In genomic region chr14:45316927-45317326, GRCm38 (mm10) we compare ENCODE assay signal across 8 mouse cellular contexts. TPM values are rescaled to one million over a fixed set of nuclear protein-coding genes. Genes with fewer than 3 reads are reported as not detected.
DNase-seq lines count a peak whose midpoint lies in the region; ATAC-seq and TF ChIP-seq lines count a peak whose summit lies in the region.
"Had no signal": no experiment of that assay in that cellular context is flagged by ENCODE, and none has a peak within 500 bp of the region (broad histone marks: within the 10 kb centered on the region; RNA-seq: fewer than 3 reads in every experiment).

No protein-coding gene starts in this region.

- 59% methylated on average over 5 of the region's 5 CpGs for WGBS in lung, embryonic 14.5 days
- 65% methylated on average over 5 of the region's 5 CpGs for WGBS in lung, adult 2 months
- 82% methylated on average over 5 of the region's 5 CpGs for WGBS in forebrain, embryonic 10.5 days
- WGBS in limb, embryonic 15.5 days, result 76% methylated on average over 5 of the region's 5 CpGs
- whole genome bisulfite sequencing in stomach, embryonic 15.5 days, result 60% methylated on average over 5 of the region's 5 CpGs

- no peaks in the 10 kb centered on the region for H3K36me3 ChIP-seq in lung, embryonic 14.5 days (ENCODE audit: insufficient read depth)
- H3K36me3 ChIP-seq in forebrain, embryonic 10.5 days (replicated peaks), result no peaks in the 10 kb centered on the region
- H3K36me3 ChIP-seq in limb, embryonic 15.5 days, result no peaks in the 10 kb centered on the region
- H3K36me3 ChIP-seq in stomach, embryonic 15.5 days, result no peaks in the 10 kb centered on the region

- no peak for ATAC-seq in lung, embryonic 14.5 days (ENCODE audit: insufficient read depth)
- no peak for ATAC-seq in limb, embryonic 15.5 days (ENCODE audit: insufficient number of reproducible peaks, low FRiP score, low TSS enrichment, low read depth)
- no peak for ATAC-seq in stomach, embryonic 15.5 days (ENCODE audit: insufficient read depth, low FRiP score, low read depth)
- ATAC-seq: activated CD4-positive, CD25-positive, alpha-beta regulatory T cell, adult 4 months had no signal

- H3K4me2 ChIP-seq in lung, embryonic 14.5 days, result peak overlapping the region; percentile 80
- H3K4me2 ChIP-seq in limb, embryonic 15.5 days, result peak overlapping the region; percentile 63
- H3K4me2 ChIP-seq in stomach, embryonic 15.5 days, result peak overlapping the region; percentile 57

- no peak for TF ChIP-seq CTCF in lung, embryonic 14.5 days (IDR thresholded peaks at IDR 0.05; ENCODE audit: low read depth)
- TF ChIP-seq CTCF in lung, adult 2 months (IDR thresholded peaks at IDR 0.05; ENCODE audit: insufficient read depth, low read length), result no peak

- TF ChIP-seq POLR2A in lung, adult 2 months (IDR thresholded peaks at IDR 0.05; ENCODE audit: borderline replicate concordance, extremely low read depth, low read depth, low read length), result no peak

- no peak for DNase-seq in lung, embryonic 14.5 days
- no peak for DNase-seq in lung, adult 2 months
- no peak for DNase-seq in forebrain, embryonic 10.5 days (ENCODE audit: extremely low spot score, low spot score)
- no peak for DNase-seq in cerebellum, adult 11 months
- DNase-seq in gastrocnemius, postnatal 10 days, result no peak

- H3K27me3 ChIP-seq in lung, embryonic 14.5 days (ENCODE audit: insufficient read depth, low read length), result no peaks in the 10 kb centered on the region
- no peaks in the 10 kb centered on the region; the same call in 1 of the 2 replicates for H3K27me3 ChIP-seq in forebrain, embryonic 10.5 days (ENCODE audit: poor library complexity, severe bottlenecking)
- 0 out of 2 replicates have a peak, but pooled peaks cover 2% of the 10 kb centered on the region for H3K27me3 ChIP-seq in limb, embryonic 15.5 days
- H3K27me3 ChIP-seq in stomach, embryonic 15.5 days (replicated peaks), result no peaks in the 10 kb centered on the region

- no peaks in the 10 kb centered on the region for H3K9me3 ChIP-seq in lung, embryonic 14.5 days (ENCODE audit: low read depth, low read length)
- no peaks in the 10 kb centered on the region for H3K9me3 ChIP-seq in forebrain, embryonic 10.5 days
- no peaks in the 10 kb centered on the region for H3K9me3 ChIP-seq in limb, embryonic 15.5 days
- no peaks in the 10 kb centered on the region for H3K9me3 ChIP-seq in stomach, embryonic 15.5 days

- H3K4me1 ChIP-seq in lung, embryonic 14.5 days (ENCODE audit: insufficient read depth), result no peaks in the 10 kb centered on the region
- H3K4me1 ChIP-seq in lung, adult 2 months (ENCODE audit: control insufficient read depth, insufficient read depth, low read length), result peaks cover 12% of the 10 kb centered on the region
- peaks cover 26% of the 10 kb centered on the region for H3K4me1 ChIP-seq in forebrain, embryonic 10.5 days
- H3K4me1 ChIP-seq in limb, embryonic 15.5 days, result peaks cover 7% of the 10 kb centered on the region
- no peaks in the 10 kb centered on the region for H3K4me1 ChIP-seq in stomach, embryonic 15.5 days

- peak overlapping the region; percentile 91; the same call in 1 of the 2 replicates for H3K9ac ChIP-seq in lung, embryonic 14.5 days
- H3K9ac ChIP-seq in limb, embryonic 15.5 days, result no peak overlapping the region
- no peak overlapping the region for H3K9ac ChIP-seq in stomach, embryonic 15.5 days

- H3K27ac ChIP-seq in lung, embryonic 14.5 days (ENCODE audit: low read depth), result no peak overlapping the region
- no peak overlapping the region for H3K27ac ChIP-seq in forebrain, embryonic 10.5 days
- no peak overlapping the region for H3K27ac ChIP-seq in limb, embryonic 15.5 days
- H3K27ac ChIP-seq in stomach, embryonic 15.5 days, result no peak overlapping the region

- H3K4me3 ChIP-seq in lung, embryonic 14.5 days (ENCODE audit: low read depth, low read length), result peak overlapping the region; percentile 94
- no peak overlapping the region for H3K4me3 ChIP-seq in lung, adult 2 months (replicated peaks; ENCODE audit: extremely low read depth, low read depth, low read length)
- H3K4me3 ChIP-seq in forebrain, embryonic 10.5 days, result peak overlapping the region; percentile 85
- H3K4me3 ChIP-seq in limb, embryonic 15.5 days, result peak overlapping the region; percentile 94
- peak overlapping the region; percentile 85 for H3K4me3 ChIP-seq in stomach, embryonic 15.5 days (replicated peaks)

RNA-seq across cellular contexts. Expression of gene Ero1l, which starts 1.6 kb away (rescaled TPM):
- 30.1 and 30.8 TPM in 2 replicates for polyA plus RNA-seq in lung, embryonic 14.5 days (2014; fragmentation: Nextera tagmentation; extraction: Ambion mirVana)
- 7.1 and 11.0 TPM in 2 replicates for polyA plus RNA-seq in lung, adult 2 months (2012; rRNA removed)
- polyA plus RNA-seq in forebrain, embryonic 10.5 days (2016; fragmentation: Nextera tagmentation; extraction: Ambion mirVana), result 32.0 and 37.1 TPM in 2 replicates
- polyA plus RNA-seq in limb, embryonic 15.5 days (2015; fragmentation: Nextera tagmentation; extraction: Ambion mirVana), result 39.1 and 45.8 TPM in 2 replicates
- 42.2 and 48.3 TPM in 2 replicates for polyA plus RNA-seq in stomach, embryonic 15.5 days (2015; fragmentation: Nextera tagmentation; extraction: Ambion mirVana)
- total RNA-seq in gastrocnemius, postnatal 10 days (2021), result 10 to 100 TPM in 1 of 2 experiments, 1 to 10 TPM in 1; 9.2 to 13.9 TPM

RNA-seq across cellular contexts. Expression of gene Psmc6, which starts 12.7 kb away (rescaled TPM):
- polyA plus RNA-seq in lung, embryonic 14.5 days (2014; fragmentation: Nextera tagmentation; extraction: Ambion mirVana), result 186 and 195 TPM in 2 replicates
- 15.1 and 34.2 TPM in 2 replicates for polyA plus RNA-seq in lung, adult 2 months (2012; rRNA removed)
- 211 and 220 TPM in 2 replicates for polyA plus RNA-seq in forebrain, embryonic 10.5 days (2016; fragmentation: Nextera tagmentation; extraction: Ambion mirVana)
- polyA plus RNA-seq in limb, embryonic 15.5 days (2015; fragmentation: Nextera tagmentation; extraction: Ambion mirVana), result 131 and 134 TPM in 2 replicates
- 135 and 139 TPM in 2 replicates for polyA plus RNA-seq in stomach, embryonic 15.5 days (2015; fragmentation: Nextera tagmentation; extraction: Ambion mirVana)
- 100 to 1,000 TPM; 119 to 125 TPM for total RNA-seq in gastrocnemius, postnatal 10 days (2021)

RNA-seq across cellular contexts. Expression of gene Styx, which starts 34.0 kb away (rescaled TPM):
- polyA plus RNA-seq in lung, embryonic 14.5 days (2014; fragmentation: Nextera tagmentation; extraction: Ambion mirVana), result 71.0 and 74.6 TPM in 2 replicates
- polyA plus RNA-seq in lung, adult 2 months (2012; rRNA removed), result 6.4 and 26.5 TPM in 2 replicates
- 37.0 and 38.2 TPM in 2 replicates for polyA plus RNA-seq in forebrain, embryonic 10.5 days (2016; fragmentation: Nextera tagmentation; extraction: Ambion mirVana)
- polyA plus RNA-seq in limb, embryonic 15.5 days (2015; fragmentation: Nextera tagmentation; extraction: Ambion mirVana), result 59.8 and 67.0 TPM in 2 replicates
- polyA plus RNA-seq in stomach, embryonic 15.5 days (2015; fragmentation: Nextera tagmentation; extraction: Ambion mirVana), result 57.4 and 59.7 TPM in 2 replicates
- 10 to 100 TPM; 60.3 to 61.5 TPM for total RNA-seq in gastrocnemius, postnatal 10 days (2021)
